Mouse (Mus musculus) T-helper 1 cell (primary cell): Measurements from ENCODE around the gene Clta.

ENCODE experiments used
- in situ Hi-C: fragments of 300-600 bp; cut with MboI, MseI; formaldehyde crosslinking; loops from one replicate; pipeline ENCODE4 v1.15.1; 2025; ENCODE audit warnings: high pct_unique_total_duplicates

Clta gene

GRCm38 (mm10) chr4:44071741-44072145, 67.5 kb downstream of the Clta start:
- in situ Hi-C loops = loop anchor here (5.0 kb wide), 2 partner anchors 46 to 91 kb away; no protein-coding TSS in a partner anchor

GRCm38 (mm10) chr4:44072146-44072872, 68.1 kb downstream of the Clta start:
- in situ Hi-C loops = loop anchor here (5.0 kb wide), 2 partner anchors 45 to 90 kb away; no protein-coding TSS in a partner anchor

- in situ Hi-C loops = loop anchor here (5.0 kb wide), 2 partner anchors 44 to 89 kb away; no protein-coding TSS in a partner anchor
Measured at GRCm38 (mm10) chr4:44072873-44073441, 68.7 kb downstream of the Clta start.

- in situ Hi-C loops = loop anchor here (5.0 kb wide), 2 partner anchors 44 to 89 kb away; no protein-coding TSS in a partner anchor
Measured at GRCm38 (mm10) chr4:44073799-44074198, 69.5 kb downstream of the Clta start.

GRCm38 (mm10) chr4:44074422-44074821, 70.2 kb downstream of the Clta start:
- in situ Hi-C loops = loop anchor here (5.0 kb wide), 2 partner anchors 43 to 88 kb away; no protein-coding TSS in a partner anchor

- in situ Hi-C loops = no loop called here
Measured at GRCm38 (mm10) chr4:44078358-44078933, 74.2 kb downstream of the Clta start.
